Mouse (Mus musculus) CH12.LX (cell line): ENCODE results near the gene Slc25a21. TPM values are rescaled to one million over a fixed set of nuclear protein-coding genes. Genes with fewer than 3 reads are reported as not detected.

ENCODE experiments used
- DNase-seq: peaks from one replicate; pipeline ENCODE4 v3.0.0-alpha.2; 2013; ENCODE audit errors: extremely low read depth
- H3K27ac ChIP-seq: 2 replicates; pipeline ENCODE4 v1.5.1; 2012; ENCODE audit warnings: low read depth, mild to moderate bottlenecking, control low read depth, moderate library complexity; ENCODE audit not compliant: insufficient read depth
- H3K27me3 ChIP-seq: replicated peaks from 2 replicates; pipeline ENCODE3; 2012; ENCODE audit warnings: inconsistent platforms
- H3K36me3 ChIP-seq, 2 experiments: replicated peaks in 1 of 2; 2 replicates each; pipeline versions ENCODE3 to v1.6.1; 2012; ENCODE audit warnings: inconsistent platforms in 1 of 2, low read length in 1 of 2, mild to moderate bottlenecking in 1 of 2, mixed read lengths in 1 of 2, moderate library complexity in 1 of 2; ENCODE audit not compliant: control insufficient read depth in 1 of 2, insufficient read depth in 1 of 2
- H3K4me1 ChIP-seq, 2 experiments: 2 replicates each; pipeline ENCODE4 v1.6.1; 2012; ENCODE audit warnings: inconsistent platforms in 1 of 2, moderate library complexity in 1 of 2; ENCODE audit not compliant: insufficient read depth in 2 of 2, control insufficient read depth in 1 of 2
- H3K4me2 ChIP-seq: 2 replicates; pipeline ENCODE4 v1.6.1; 2012; ENCODE audit warnings: low read depth, mild to moderate bottlenecking, control low read depth; ENCODE audit not compliant: poor library complexity, insufficient read depth, severe bottlenecking
- H3K4me3 ChIP-seq, 3 experiments: fragments of 150-350 bp in 1 of 3; sonication (generic) in 1 of 3; replicated peaks in 1 of 3; 2 replicates each; pipeline versions ENCODE3 to v1.5.1; 2011 to 2012; ENCODE audit warnings: low read depth in 2 of 3, low read length in 2 of 3, mild to moderate bottlenecking in 2 of 3, moderate library complexity in 2 of 3, control low read depth in 1 of 3, improper control_type of control experiment in 1 of 3, inconsistent platforms in 1 of 3, mixed read lengths in 1 of 3; ENCODE audit not compliant: poor library complexity in 1 of 3
- H3K79me2 ChIP-seq: replicated peaks from 2 replicates; pipeline ENCODE4 v1.6.1; 2012; ENCODE audit warnings: mild to moderate bottlenecking, moderate library complexity; ENCODE audit not compliant: control insufficient read depth, poor library complexity, insufficient read depth, severe bottlenecking; ENCODE audit errors: extremely low read depth
- H3K9ac ChIP-seq: 2 replicates; pipeline ENCODE4 v1.6.1; 2012; ENCODE audit warnings: low read depth, mild to moderate bottlenecking, control low read depth, moderate library complexity; ENCODE audit not compliant: insufficient read depth
- H3K9me3 ChIP-seq: replicated peaks from 2 replicates; pipeline ENCODE3; 2012; ENCODE audit warnings: low read length, inconsistent platforms, mixed read lengths
- BHLHE40 ChIP-seq: IDR thresholded peaks from 2 replicates; pipeline ENCODE4 v1.6.1; 2011; ENCODE audit warnings: mild to moderate bottlenecking, low read depth, low read length, improper control_type of control experiment
- CHD2 ChIP-seq: IDR thresholded peaks from 2 replicates; pipeline ENCODE4 v1.6.1; 2011; ENCODE audit warnings: low read length, improper control_type of control experiment
- CTCF ChIP-seq, 2 experiments: IDR thresholded peaks in 1 of 2; conservative IDR thresholded peaks in 1 of 2; 2 replicates each; pipeline ENCODE4 v1.5.1; 2011 to 2012; ENCODE audit warnings: low read depth in 2 of 2, low read length in 2 of 2, improper control_type of control experiment in 1 of 2, inconsistent platforms in 1 of 2, mild to moderate bottlenecking in 1 of 2, moderate library complexity in 1 of 2
- EP300 ChIP-seq: IDR thresholded peaks from 2 replicates; pipeline ENCODE4 v1.6.1; 2011; ENCODE audit warnings: low read length, improper control_type of control experiment
- ETS1 ChIP-seq: conservative IDR thresholded peaks from 2 replicates; pipeline ENCODE4 v1.6.1; 2012; ENCODE audit warnings: low read depth, mild to moderate bottlenecking, inconsistent platforms, low read length, improper control_type of control experiment, moderate library complexity
- GABPA ChIP-seq: IDR thresholded peaks from 2 replicates; pipeline ENCODE4 v1.6.1; 2012; ENCODE audit warnings: low read depth, low read length, improper control_type of control experiment, inconsistent platforms; ENCODE audit not compliant: insufficient replicate concordance
- HCFC1 ChIP-seq: IDR thresholded peaks from 2 replicates; pipeline ENCODE4 v1.6.1; 2012; ENCODE audit warnings: low read depth, mild to moderate bottlenecking, inconsistent platforms, low read length, improper control_type of control experiment
- IRF4 ChIP-seq: IDR thresholded peaks from 2 replicates; pipeline ENCODE4 v1.6.1; 2014; ENCODE audit warnings: low read depth, mild to moderate bottlenecking, inconsistent platforms, low read length, improper control_type of control experiment
- JUND ChIP-seq: conservative IDR thresholded peaks from 2 replicates; pipeline ENCODE4 v1.6.1; 2011; ENCODE audit warnings: low read depth, low read length, improper control_type of control experiment
- KAT2A ChIP-seq: IDR thresholded peaks from 2 replicates; pipeline ENCODE4 v1.6.1; 2012; ENCODE audit warnings: low read length, improper control_type of control experiment, inconsistent platforms; ENCODE audit not compliant: insufficient replicate concordance
- MAX ChIP-seq: IDR thresholded peaks from 2 replicates; pipeline ENCODE4 v1.6.1; 2011; ENCODE audit warnings: low read length, improper control_type of control experiment
- MAZ ChIP-seq: IDR thresholded peaks from 2 replicates; pipeline ENCODE4 v1.6.1; 2012; ENCODE audit warnings: low read depth, mild to moderate bottlenecking, inconsistent platforms, low read length, improper control_type of control experiment, moderate library complexity
- MXI1 ChIP-seq: IDR thresholded peaks from 2 replicates; pipeline ENCODE4 v1.6.1; 2011; ENCODE audit warnings: mild to moderate bottlenecking, low read depth, low read length, improper control_type of control experiment
- MYC ChIP-seq: IDR thresholded peaks from 2 replicates; pipeline ENCODE4 v1.6.1; 2011; ENCODE audit warnings: low read depth, mild to moderate bottlenecking, improper control_type of control experiment, low read length
- NELFE ChIP-seq: IDR thresholded peaks from 2 replicates; pipeline ENCODE4 v1.6.1; 2011; ENCODE audit warnings: low read depth, low read length, improper control_type of control experiment
- NRF1 ChIP-seq: IDR thresholded peaks from 2 replicates; pipeline ENCODE4 v1.6.1; 2014; ENCODE audit warnings: low read depth, mild to moderate bottlenecking, inconsistent platforms, low read length, improper control_type of control experiment, moderate library complexity
- PAX5 ChIP-seq: IDR thresholded peaks from 2 replicates; pipeline ENCODE4 v1.6.1; 2012; ENCODE audit warnings: low read length, inconsistent platforms, mixed read lengths
- POLR2AphosphoS2 ChIP-seq: IDR thresholded peaks from 2 replicates; pipeline ENCODE4 v1.6.1; 2011; ENCODE audit warnings: low read depth, low read length, improper control_type of control experiment
- RCOR1 ChIP-seq: conservative IDR thresholded peaks from 2 replicates; pipeline ENCODE4 v1.6.1; 2012; ENCODE audit warnings: low read depth, mild to moderate bottlenecking, inconsistent platforms, low read length, improper control_type of control experiment
- SMC3 ChIP-seq: IDR thresholded peaks from 2 replicates; pipeline ENCODE4 v1.6.1; 2011; ENCODE audit warnings: low read depth, low read length, improper control_type of control experiment
- TBP ChIP-seq: conservative IDR thresholded peaks from 2 replicates; pipeline ENCODE4 v1.6.1; 2011; ENCODE audit warnings: low read depth, low read length, improper control_type of control experiment
- TCF12 ChIP-seq: IDR thresholded peaks from 2 replicates; pipeline ENCODE4 v1.6.1; 2014; ENCODE audit warnings: low read depth, mild to moderate bottlenecking, inconsistent platforms, low read length, improper control_type of control experiment
- UBTF ChIP-seq: IDR thresholded peaks from 2 replicates; pipeline ENCODE4 v1.6.1; 2012; ENCODE audit warnings: low read depth, mild to moderate bottlenecking, inconsistent platforms, low read length, improper control_type of control experiment, moderate library complexity
- USF1 ChIP-seq: IDR thresholded peaks from 2 replicates; pipeline ENCODE4 v1.6.1; 2014; ENCODE audit warnings: low read depth, mild to moderate bottlenecking, inconsistent platforms, low read length, improper control_type of control experiment
- USF2 ChIP-seq: conservative IDR thresholded peaks from 2 replicates; pipeline ENCODE4 v1.6.1; 2011; ENCODE audit warnings: low read depth, low read length, improper control_type of control experiment
- ZC3H11A ChIP-seq: IDR thresholded peaks from 2 replicates; pipeline ENCODE4 v1.6.1; 2012; ENCODE audit warnings: low read depth, mild to moderate bottlenecking, inconsistent platforms, low read length, improper control_type of control experiment
- ZKSCAN1 ChIP-seq: IDR thresholded peaks from 2 replicates; pipeline ENCODE4 v1.6.1; 2012; ENCODE audit warnings: low read depth, inconsistent platforms, low read length, improper control_type of control experiment, borderline replicate concordance
- ZMIZ1 ChIP-seq: IDR thresholded peaks from 2 replicates; pipeline ENCODE4 v1.6.1; 2012; ENCODE audit warnings: low read depth, mild to moderate bottlenecking, inconsistent platforms, low read length, improper control_type of control experiment
- ZNF384 ChIP-seq: IDR thresholded peaks from 2 replicates; pipeline ENCODE4 v1.6.1; 2012; ENCODE audit warnings: low read depth, low read length, improper control_type of control experiment, inconsistent platforms
- dilution Hi-C: fragments of 300-500 bp; cut with MboI; formaldehyde crosslinking; loops from 2 replicates; pipeline ENCODE4 v1.14.3; 2020; ENCODE audit warnings: low sequenced_read_pairs; ENCODE audit not compliant: extremely low pct_unique_long_range_greater_than_20kb, extremely low pct_ligation_motif_present
- in situ Hi-C: fragments of 300-500 bp; cut with MboI; formaldehyde crosslinking; loops from 3 replicates; pipeline ENCODE4 v1.14.3; 2019; ENCODE audit warnings: low sequenced_read_pairs, low pct_ligation_motif_present, low pct_unique_long_range_greater_than_20kb, mixed read lengths
- polyA plus RNA-seq: library from polyadenylated mRNA; unstranded; fragments of >175 nt; gene quantifications from 2 replicates; pipeline ENCODE4 v1.2.1, GENCODE M21; 2012; ENCODE audit warnings: low read depth; ENCODE audit not compliant: insufficient read length
- total RNA-seq, 2 experiments: library from RNA; depleted of rRNA; stranded (reverse); fragments of 300-350 nt in 1 of 2; fragments of >200 nt in 1 of 2; gene quantifications; 2 replicates each; pipeline ENCODE4 v1.2.3; 2012 to 2014

Gene Slc25a21
- total and polyA plus RNA-seq, 3 experiments: not detected

GRCm38 (mm10) chr12:56701004-56701403 lies 496.3 kb downstream of the Slc25a21 start:
- no peaks in the 10 kb centered on the region for H3K27me3 ChIP-seq
- dilution Hi-C loops: no loop called here
- in situ Hi-C loops: no loop called here

GRCm38 (mm10) chr12:56699915-56700900 lies 497.1 kb downstream of the Slc25a21 start:
- no peak for DNase-seq
- no peak overlapping the region for H3K27ac ChIP-seq
- in situ Hi-C loops: loop anchor here (25.0 kb wide), 1 partner anchor 487 kb away; the partner anchor contains the start of gene Slc25a21
- H3K27me3 ChIP-seq: no peaks in the 10 kb centered on the region
- dilution Hi-C loops: no loop called here
- no peaks in the 10 kb centered on the region for H3K79me2 ChIP-seq
- H3K4me2 ChIP-seq: no peak overlapping the region
- TF ChIP-seq USF2 (no peak), HCFC1 (no peak), MYC (no peak), NRF1 (no peak), GABPA (no peak), NELFE (no peak), ETS1 (no peak), MAX (no peak), POLR2AphosphoS2 (no peak), CHD2 (no peak), KAT2A (no peak), IRF4 (no peak), BHLHE40 (no peak), USF1 (no peak), UBTF (no peak), MAZ (no peak), JUND (no peak), CTCF (conservative IDR thresholded peaks at IDR 0.05 in 1 of 2, IDR thresholded peaks at IDR 0.05 in 1 of 2; ENCODE audit: low read depth in 2 of 2, low read length in 2 of 2) (no peak), ZMIZ1 (no peak)
- TF ChIP-seq, all 38 proteins: peak for 0
- Histone ChIP-seq H3K9me3 (peaks cover 8% of the 10 kb centered on the region), H3K4me1 (no peaks in the 10 kb centered on the region), H3K9ac (no peak overlapping the region), H3K4me3 (no peak overlapping the region), H3K36me3 (no peaks in the 10 kb centered on the region)

More at GRCm38 (mm10) chr12:56701004-56701403, 496.3 kb downstream of the Slc25a21 start:
- H3K4me2 ChIP-seq: no peak overlapping the region
- no peak overlapping the region for H3K27ac ChIP-seq
- no peak for DNase-seq
- H3K9ac ChIP-seq: no peak overlapping the region
- H3K4me3 ChIP-seq: no peak overlapping the region
- no peaks in the 10 kb centered on the region for H3K79me2 ChIP-seq
- H3K9me3 ChIP-seq: peaks cover 8% of the 10 kb centered on the region
- H3K36me3 ChIP-seq: no peaks in the 10 kb centered on the region
- TF ChIP-seq ZKSCAN1: no peak
- no peak for TF ChIP-seq TCF12
- TF ChIP-seq EP300: no peak
- no peak for TF ChIP-seq RCOR1
- no peak for TF ChIP-seq MAZ
- no peak for TF ChIP-seq ZC3H11A
- no peak for TF ChIP-seq TBP
- no peak for TF ChIP-seq NRF1
- no peak for TF ChIP-seq GABPA
- no peak for TF ChIP-seq USF2
- no peak for TF ChIP-seq ZNF384
- TF ChIP-seq MXI1: no peak
- TF ChIP-seq KAT2A: no peak
- no peak for TF ChIP-seq PAX5
- no peak for TF ChIP-seq SMC3
- no peaks in the 10 kb centered on the region for H3K4me1 ChIP-seq
